11 mouse cellular contexts compared by ENCODE assay signal in genomic region chr10:75975216-75975615, GRCm38 (mm10). TPM values are rescaled to one million over a fixed set of nuclear protein-coding genes. Genes with fewer than 3 reads are reported as not detected.
DNase-seq lines count a peak whose midpoint lies in the region; ATAC-seq and TF ChIP-seq lines count a peak whose summit lies in the region.
"Had no signal": no experiment of that assay in that cellular context is flagged by ENCODE, and none has a peak within 500 bp of the region (broad histone marks: within the 10 kb centered on the region; RNA-seq: fewer than 3 reads in every experiment).

No protein-coding gene starts in this region.

- ATAC-seq in forebrain, postnatal 0 days = no peak
- no peak for ATAC-seq in forebrain, embryonic 11.5 days (replicated peaks; ENCODE audit: low FRiP score)
- ATAC-seq in hindbrain, embryonic 16.5 days = no peak
- ATAC-seq in midbrain, embryonic 13.5 days = no peak

- TF ChIP-seq CTCF in forebrain, postnatal 0 days (IDR thresholded peaks at IDR 0.05; ENCODE audit: low read depth) = peak; percentile 71
- TF ChIP-seq CTCF in E14TG2a.4 (conservative IDR thresholded peaks at IDR 0.05; ENCODE audit: low read length) = peak; percentile 94

- no peak overlapping the region for H3K4me2 ChIP-seq in forebrain, postnatal 0 days (ENCODE audit: low read depth)
- H3K4me2 ChIP-seq in forebrain, embryonic 11.5 days (ENCODE audit: low read depth, low read length, severe bottlenecking) = no peak overlapping the region
- no peak overlapping the region for H3K4me2 ChIP-seq in hindbrain, embryonic 16.5 days (ENCODE audit: low read length)
- H3K4me2 ChIP-seq in midbrain, embryonic 13.5 days (replicated peaks) = no peak overlapping the region
- H3K4me2 ChIP-seq: neural tube, embryonic 15.5 days had no signal

- H3K4me1 ChIP-seq in forebrain, postnatal 0 days (ENCODE audit: insufficient read depth) = no peaks in the 10 kb centered on the region
- H3K4me1 ChIP-seq in forebrain, embryonic 11.5 days (replicated peaks; ENCODE audit: control insufficient read depth, insufficient read depth, low read length) = no peaks in the 10 kb centered on the region
- H3K4me1 ChIP-seq in E14TG2a.4 (replicated peaks; ENCODE audit: low read depth, low read length) = peaks cover 46% of the 10 kb centered on the region
- H3K4me1 ChIP-seq in hindbrain, embryonic 16.5 days (ENCODE audit: control insufficient read depth, insufficient read depth, low read depth, low read length) = no peaks in the 10 kb centered on the region
- no peaks in the 10 kb centered on the region for H3K4me1 ChIP-seq in midbrain, embryonic 13.5 days (replicated peaks)
- H3K4me1 ChIP-seq: neural tube, embryonic 15.5 days had no signal

- no peaks in the 10 kb centered on the region for H3K36me3 ChIP-seq in forebrain, postnatal 0 days (ENCODE audit: insufficient read depth)
- H3K36me3 ChIP-seq in forebrain, embryonic 11.5 days (ENCODE audit: control insufficient read depth, insufficient read depth, low read length) = no peaks in the 10 kb centered on the region
- no peaks in the 10 kb centered on the region for H3K36me3 ChIP-seq in E14TG2a.4 (ENCODE audit: insufficient read depth, low read length)
- no peaks in the 10 kb centered on the region for H3K36me3 ChIP-seq in hindbrain, embryonic 16.5 days (ENCODE audit: control insufficient read depth, insufficient read depth, low read length)
- no peaks in the 10 kb centered on the region for H3K36me3 ChIP-seq in midbrain, embryonic 13.5 days
- H3K36me3 ChIP-seq: neural tube, embryonic 15.5 days had no signal

- 0 out of 2 replicates have a peak, but pooled peaks cover 3% of the 10 kb centered on the region for H3K9me3 ChIP-seq in forebrain, postnatal 0 days (ENCODE audit: low read length)
- no peaks in the 10 kb centered on the region for H3K9me3 ChIP-seq in forebrain, embryonic 11.5 days (ENCODE audit: control insufficient read depth, low read length)
- peaks cover 11% of the 10 kb centered on the region for H3K9me3 ChIP-seq in E14TG2a.4 (ENCODE audit: low read length)
- H3K9me3 ChIP-seq in hindbrain, embryonic 16.5 days (ENCODE audit: control insufficient read depth, low read length) = peaks cover 3% of the 10 kb centered on the region; the same call in 1 of the 2 replicates
- no peaks in the 10 kb centered on the region for H3K9me3 ChIP-seq in midbrain, embryonic 13.5 days
- H3K9me3 ChIP-seq: neural tube, embryonic 15.5 days had no signal

- H3K27me3 ChIP-seq in forebrain, postnatal 0 days (ENCODE audit: insufficient read depth, low read length) = no peaks in the 10 kb centered on the region; the same call in 1 of the 2 replicates
- H3K27me3 ChIP-seq in forebrain, embryonic 11.5 days (ENCODE audit: control insufficient read depth, insufficient read depth, low read length) = no peaks in the 10 kb centered on the region
- no peaks in the 10 kb centered on the region for H3K27me3 ChIP-seq in E14TG2a.4 (ENCODE audit: insufficient read depth, low read length)
- no peaks in the 10 kb centered on the region for H3K27me3 ChIP-seq in hindbrain, embryonic 16.5 days (replicated peaks; ENCODE audit: control insufficient read depth, insufficient read depth, low read length)
- H3K27me3 ChIP-seq in midbrain, embryonic 13.5 days = no peaks in the 10 kb centered on the region
- H3K27me3 ChIP-seq: neural tube, embryonic 15.5 days had no signal

- no peak overlapping the region for H3K27ac ChIP-seq in forebrain, postnatal 0 days (ENCODE audit: low read depth, low read length)
- H3K27ac ChIP-seq in forebrain, embryonic 11.5 days (ENCODE audit: low read depth, low read length) = no peak overlapping the region
- no peak overlapping the region for H3K27ac ChIP-seq in hindbrain, embryonic 16.5 days (ENCODE audit: low read depth, low read length)
- no peak overlapping the region for H3K27ac ChIP-seq in midbrain, embryonic 13.5 days
- H3K27ac ChIP-seq: neural tube, embryonic 15.5 days had no signal

- peak; percentile 29 for DNase-seq in forebrain, postnatal 0 days
- DNase-seq in forebrain, embryonic 11.5 days (ENCODE audit: low spot score) = no peak
- DNase-seq in 3134 (ENCODE audit: extremely low read depth, insufficient read length, low spot score) = peak; percentile 36
- DNase-seq in kidney, postnatal 10 days = peak; percentile 15
- no peak for DNase-seq in Muller cell, postnatal 12 days (ENCODE audit: inconsistent ontology term)

- no peak overlapping the region for H3K9ac ChIP-seq in forebrain, postnatal 0 days
- no peak overlapping the region for H3K9ac ChIP-seq in forebrain, embryonic 11.5 days (ENCODE audit: low read length)
- no peak overlapping the region for H3K9ac ChIP-seq in hindbrain, embryonic 16.5 days (ENCODE audit: low read depth, low read length)
- H3K9ac ChIP-seq in midbrain, embryonic 13.5 days (replicated peaks) = no peak overlapping the region
- H3K9ac ChIP-seq: neural tube, embryonic 15.5 days had no signal

- no peak overlapping the region for H3K4me3 ChIP-seq in forebrain, postnatal 0 days (ENCODE audit: low read depth, low read length)
- H3K4me3 ChIP-seq in forebrain, embryonic 11.5 days (ENCODE audit: low read depth, low read length) = no peak overlapping the region
- H3K4me3 ChIP-seq in E14TG2a.4 (replicated peaks; ENCODE audit: low read length) = no peak overlapping the region
- no peak overlapping the region for H3K4me3 ChIP-seq in hindbrain, embryonic 16.5 days (ENCODE audit: low read length)
- H3K4me3 ChIP-seq in midbrain, embryonic 13.5 days (replicated peaks) = no peak overlapping the region
- H3K4me3 ChIP-seq: neural tube, embryonic 15.5 days had no signal

- WGBS in forebrain, postnatal 0 days = 83% methylated on average over 5 of the region's 5 CpGs
- 77% methylated on average over 5 of the region's 5 CpGs for WGBS in forebrain, embryonic 11.5 days
- WGBS in hindbrain, embryonic 16.5 days = 79% methylated on average over 5 of the region's 5 CpGs
- 82% methylated on average over 5 of the region's 5 CpGs for WGBS in midbrain, embryonic 13.5 days

RNA-seq across cellular contexts. Expression of gene Gm5134, which starts 20.9 kb away (rescaled TPM):
- not detected in 2 replicates for total RNA-seq in forebrain, postnatal 0 days (2014; rRNA removed)
- polyA plus RNA-seq in forebrain, postnatal 0 days (2015; fragmentation: Nextera tagmentation; extraction: Ambion mirVana) = not detected in 2 replicates
- polyA plus RNA-seq in forebrain, embryonic 11.5 days (2014; fragmentation: Nextera tagmentation; extraction: Ambion mirVana) = not detected in 2 replicates
- 0.05 TPM in 1 of 2 replicates, not detected in the other for polyA plus RNA-seq in hindbrain, embryonic 16.5 days (2015; fragmentation: Nextera tagmentation; extraction: Ambion mirVana)
- polyA plus RNA-seq in midbrain, embryonic 13.5 days (2015; fragmentation: Nextera tagmentation; extraction: Ambion mirVana) = 0.07 TPM in 1 of 2 replicates, not detected in the other
- polyA plus RNA-seq: limb, embryonic 11.5 days; neural tube, embryonic 15.5 days had no signal

RNA-seq across cellular contexts. Expression of gene Vpreb3, which starts 32.4 kb away (rescaled TPM):
- total RNA-seq in forebrain, postnatal 0 days (2014; rRNA removed) = not detected in 2 replicates
- polyA plus RNA-seq in forebrain, postnatal 0 days (2015; fragmentation: Nextera tagmentation; extraction: Ambion mirVana) = 0.45 and 1.4 TPM in 2 replicates
- 0.76 and 0.79 TPM in 2 replicates for polyA plus RNA-seq in forebrain, embryonic 11.5 days (2014; fragmentation: Nextera tagmentation; extraction: Ambion mirVana)
- 0.35 and 0.64 TPM in 2 replicates for polyA plus RNA-seq in hindbrain, embryonic 16.5 days (2015; fragmentation: Nextera tagmentation; extraction: Ambion mirVana)
- polyA plus RNA-seq in midbrain, embryonic 13.5 days (2015; fragmentation: Nextera tagmentation; extraction: Ambion mirVana) = 0.58 and 0.73 TPM in 2 replicates
- polyA plus RNA-seq: urinary bladder, adult 2 months had no signal

RNA-seq across cellular contexts. Expression of gene Gm867, which starts 34.7 kb away (rescaled TPM):
- 0.95 and 2.8 TPM in 2 replicates for total RNA-seq in forebrain, postnatal 0 days (2014; rRNA removed)
- polyA plus RNA-seq in forebrain, postnatal 0 days (2015; fragmentation: Nextera tagmentation; extraction: Ambion mirVana) = 0.97 and 1.0 TPM in 2 replicates
- polyA plus RNA-seq in forebrain, embryonic 11.5 days (2014; fragmentation: Nextera tagmentation; extraction: Ambion mirVana) = 0.39 and 0.52 TPM in 2 replicates
- polyA plus RNA-seq in hindbrain, embryonic 16.5 days (2015; fragmentation: Nextera tagmentation; extraction: Ambion mirVana) = 0.74 and 1.5 TPM in 2 replicates
- 0.35 TPM in 1 of 2 replicates, not detected in the other for polyA plus RNA-seq in midbrain, embryonic 13.5 days (2015; fragmentation: Nextera tagmentation; extraction: Ambion mirVana)
- polyA plus RNA-seq: urinary bladder, adult 2 months had no signal

RNA-seq across cellular contexts. Expression of gene Mmp11, which starts 38.9 kb away (rescaled TPM):
- total RNA-seq in forebrain, postnatal 0 days (2014; rRNA removed) = 11.7 and 13.5 TPM in 2 replicates
- 14.3 and 16.5 TPM in 2 replicates for polyA plus RNA-seq in forebrain, postnatal 0 days (2015; fragmentation: Nextera tagmentation; extraction: Ambion mirVana)
- 25.1 and 30.0 TPM in 2 replicates for polyA plus RNA-seq in forebrain, embryonic 11.5 days (2014; fragmentation: Nextera tagmentation; extraction: Ambion mirVana)
- 13.6 and 16.6 TPM in 2 replicates for polyA plus RNA-seq in hindbrain, embryonic 16.5 days (2015; fragmentation: Nextera tagmentation; extraction: Ambion mirVana)
- polyA plus RNA-seq in midbrain, embryonic 13.5 days (2015; fragmentation: Nextera tagmentation; extraction: Ambion mirVana) = 22.7 and 29.5 TPM in 2 replicates

RNA-seq across cellular contexts. Expression of gene Chchd10, which starts 42.3 kb away (rescaled TPM):
- 69.9 and 93.0 TPM in 2 replicates for total RNA-seq in forebrain, postnatal 0 days (2014; rRNA removed)
- 97.1 and 121 TPM in 2 replicates for polyA plus RNA-seq in forebrain, postnatal 0 days (2015; fragmentation: Nextera tagmentation; extraction: Ambion mirVana)
- polyA plus RNA-seq in forebrain, embryonic 11.5 days (2014; fragmentation: Nextera tagmentation; extraction: Ambion mirVana) = 6.6 and 7.4 TPM in 2 replicates
- polyA plus RNA-seq in hindbrain, embryonic 16.5 days (2015; fragmentation: Nextera tagmentation; extraction: Ambion mirVana) = 167 and 218 TPM in 2 replicates
- 15.1 and 17.1 TPM in 2 replicates for polyA plus RNA-seq in midbrain, embryonic 13.5 days (2015; fragmentation: Nextera tagmentation; extraction: Ambion mirVana)

Comparison
In these comparisons a context has a peak if more than half of its experiments do, and no peak if none do; other contexts are left out.
1. DNase-seq: peak in forebrain, postnatal 0 days (single experiment), 3134 (single experiment) and kidney, postnatal 10 days (single experiment); none in forebrain, embryonic 11.5 days (single experiment) and Muller cell, postnatal 12 days (single experiment).